Mouse (Mus musculus): ENCODE data around the gene Cacnb4.

The Cacnb4 gene

GRCm38 (mm10) chr2:52386037-52386436, 290.6 kb downstream of the Cacnb4 start:
- ATAC-seq (ENCODE audit: insufficient number of reproducible peaks, low FRiP score, low TSS enrichment): no peak

- ATAC-seq (ENCODE audit: insufficient number of reproducible peaks, low FRiP score, low TSS enrichment): no peak
These were observed 297.8 kb downstream of the Cacnb4 start for GRCm38 (mm10) chr2:52378848-52379261.

- no peak for ATAC-seq (ENCODE audit: insufficient number of reproducible peaks, low FRiP score, low TSS enrichment)
These were observed 298.2 kb downstream of the Cacnb4 start, which contains the start of gene Neb for GRCm38 (mm10) chr2:52378448-52378804. Gene Neb, minus strand, starts transcription at chr2:52378474.
